Mouse (Mus musculus) E14TG2a.4 (cell line): ENCODE results near the gene Ston2.

Experiments
- H3K27me3 ChIP-seq: 2 replicates; pipeline ENCODE4 v1.6.1; 2014; ENCODE audit warnings: low read length, control low read depth; ENCODE audit not compliant: insufficient read depth
- H3K36me3 ChIP-seq: 2 replicates; pipeline ENCODE4 v1.6.1; 2014; ENCODE audit warnings: low read length, control low read depth; ENCODE audit not compliant: insufficient read depth
- H3K4me1 ChIP-seq: replicated peaks from 2 replicates; pipeline ENCODE4 v1.6.1; 2014; ENCODE audit warnings: low read depth, low read length, control low read depth
- H3K4me3 ChIP-seq: replicated peaks from 2 replicates; pipeline ENCODE4 v1.5.1; 2014; ENCODE audit warnings: mild to moderate bottlenecking, low read length
- H3K9me3 ChIP-seq: 2 replicates; pipeline ENCODE4 v1.6.1; 2014; ENCODE audit warnings: low read length, control low read depth
- CTCF ChIP-seq: conservative IDR thresholded peaks from 2 replicates; pipeline ENCODE4 v1.5.1; 2014; ENCODE audit warnings: low read length
- NANOG ChIP-seq: IDR thresholded peaks from 2 replicates; pipeline ENCODE4 v1.6.1; 2014; ENCODE audit warnings: borderline replicate concordance, low read length, mixed read lengths
- POU5F1 ChIP-seq: IDR thresholded peaks from 2 replicates; pipeline ENCODE4 v1.6.1; 2014; ENCODE audit warnings: low read length, borderline replicate concordance

Ston2 gene

DNA sequence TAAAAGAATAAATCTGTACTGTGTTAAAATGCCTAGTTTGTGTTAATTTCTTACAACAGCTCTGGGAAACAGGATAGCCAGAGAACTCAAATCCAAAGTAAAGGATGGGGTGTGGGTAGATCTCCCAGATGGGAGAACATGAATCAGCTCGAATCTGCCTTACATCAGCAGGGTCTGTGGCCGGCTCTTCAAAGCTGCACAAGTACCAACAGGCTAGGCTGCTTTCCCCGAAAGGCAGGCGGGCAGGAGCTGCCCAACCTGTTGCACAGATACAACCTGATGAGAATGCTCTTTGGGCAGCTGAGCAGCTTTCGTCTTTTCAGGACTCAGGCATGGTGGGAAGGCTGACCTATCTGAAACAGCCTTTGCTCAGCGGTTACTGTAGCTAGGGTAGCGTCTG lies 94.6 kb downstream of the Ston2 start:
- Histone ChIP-seq H3K9me3 (no peaks in the 10 kb centered on the region), H3K27me3 (no peaks in the 10 kb centered on the region), H3K36me3 (no peaks in the 10 kb centered on the region), H3K4me1 (peaks cover 16% of the 10 kb centered on the region), H3K4me3 (no peak overlapping the region)
- no peak for TF ChIP-seq POU5F1
- TF ChIP-seq NANOG: no peak
- no peak for TF ChIP-seq CTCF

DNA sequence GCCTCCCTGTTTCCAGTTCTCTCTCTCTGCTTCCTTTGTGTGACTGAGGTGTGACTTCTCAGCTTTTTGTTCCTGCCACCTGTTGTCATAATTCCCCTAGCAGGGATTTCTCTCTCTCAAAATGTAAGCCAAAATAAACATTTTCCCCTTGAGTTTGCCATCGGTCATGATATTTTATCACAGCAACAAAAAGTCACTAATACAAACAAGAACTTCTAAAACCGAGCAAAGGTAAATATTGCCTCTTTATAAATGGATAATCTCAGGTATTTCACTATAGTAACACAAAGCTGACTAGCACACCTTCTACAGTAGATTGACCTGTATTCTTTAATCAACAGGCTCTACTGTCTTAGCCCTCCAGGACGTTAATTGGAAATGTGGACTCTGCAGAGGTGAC lies 95.2 kb downstream of the Ston2 start:
- H3K27me3 ChIP-seq: no peaks in the 10 kb centered on the region
- H3K4me3 ChIP-seq: no peak overlapping the region
- peaks cover 13% of the 10 kb centered on the region for H3K4me1 ChIP-seq
- TF ChIP-seq CTCF (no peak), POU5F1 (no peak), NANOG (no peak)
- H3K9me3 ChIP-seq: no peaks in the 10 kb centered on the region
- no peaks in the 10 kb centered on the region for H3K36me3 ChIP-seq

DNA sequence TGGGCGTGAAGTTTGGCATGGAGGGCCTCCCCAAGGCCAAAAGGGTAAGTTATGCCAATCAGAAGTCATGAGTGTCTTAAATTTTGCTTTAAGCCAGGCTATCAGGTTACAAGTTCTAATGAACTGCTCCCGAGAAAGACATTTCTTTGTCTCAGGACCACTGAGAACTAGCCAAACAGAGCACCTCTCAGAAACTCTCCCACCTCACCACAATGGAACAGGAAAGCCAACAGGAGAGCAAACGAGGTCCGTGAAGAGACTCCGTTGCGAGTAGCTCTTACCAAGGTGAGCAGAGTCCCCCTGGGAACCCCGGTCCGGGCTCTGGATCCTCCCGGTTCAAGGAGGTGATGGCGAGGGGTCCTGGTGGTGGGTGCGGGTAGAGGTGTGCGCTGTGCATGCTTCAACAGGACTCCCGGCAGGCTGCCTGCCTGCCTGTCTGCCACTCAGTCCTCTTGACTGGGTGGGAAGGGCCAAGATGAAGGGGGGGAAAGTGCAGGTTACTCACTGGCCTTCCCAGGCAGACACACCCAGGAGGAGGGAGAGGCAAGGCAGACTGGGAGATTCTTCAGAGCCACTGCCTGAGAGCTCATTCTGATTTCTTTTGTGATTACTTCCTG lies 102.4 kb downstream of the Ston2 start:
- Histone ChIP-seq H3K27me3 (no peaks in the 10 kb centered on the region), H3K9me3 (no peaks in the 10 kb centered on the region)

DNA sequence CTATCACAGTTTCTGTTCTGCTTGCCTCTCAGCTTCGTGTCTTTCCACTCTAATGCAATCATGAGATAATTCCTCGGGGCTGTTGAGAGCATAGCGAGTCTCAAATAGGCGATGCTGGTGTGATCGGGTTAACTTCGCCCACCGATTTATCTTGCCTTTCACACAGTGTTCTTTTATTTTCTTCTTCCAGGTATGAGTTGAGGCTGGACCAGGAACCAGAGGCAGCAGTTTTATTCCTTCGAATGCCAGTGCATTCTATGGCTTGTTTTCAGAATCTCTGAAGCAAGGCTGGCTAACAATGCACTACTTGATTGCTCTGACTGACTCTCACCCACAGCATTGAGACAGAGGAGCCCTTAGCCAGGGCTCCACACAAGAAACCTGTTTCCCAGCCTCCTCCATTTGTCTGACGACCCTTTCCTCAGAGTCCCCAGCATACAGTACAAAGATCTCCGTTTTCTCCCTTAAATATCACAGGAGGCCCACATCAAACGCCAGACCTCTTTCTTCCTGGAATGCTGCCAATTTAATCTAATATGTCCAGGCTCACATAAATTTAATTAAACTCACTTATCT lies 103.3 kb downstream of the Ston2 start:
- H3K4me3 ChIP-seq: peak overlapping the region; percentile 82
- peaks cover 36% of the 10 kb centered on the region for H3K36me3 ChIP-seq
- peaks cover 73% of the 10 kb centered on the region for H3K4me1 ChIP-seq
- no peaks in the 10 kb centered on the region for H3K27me3 ChIP-seq
- TF ChIP-seq CTCF: no peak
- no peak for TF ChIP-seq NANOG
- no peaks in the 10 kb centered on the region for H3K9me3 ChIP-seq

More for the DNA sequence above, 102.4 kb downstream of the Ston2 start:
- H3K36me3 ChIP-seq: peaks cover 27% of the 10 kb centered on the region
- H3K4me1 ChIP-seq: peaks cover 67% of the 10 kb centered on the region
- TF ChIP-seq CTCF (no peak), NANOG (peak; percentile 43; the same call in 1 of the 2 replicates), POU5F1 (no peak)
- H3K4me3 ChIP-seq: peak overlapping the region; percentile 82

GRCm38 (mm10) chr12:91684101-91684839 lies 103.9 kb downstream of the Ston2 start:
- H3K4me1 ChIP-seq: peaks cover 79% of the 10 kb centered on the region
- no peaks in the 10 kb centered on the region for H3K27me3 ChIP-seq
- H3K4me3 ChIP-seq: peak overlapping the region; percentile 82
- H3K36me3 ChIP-seq: peaks cover 42% of the 10 kb centered on the region
- TF ChIP-seq CTCF (no peak), NANOG (no peak), POU5F1 (no peak)
- no peaks in the 10 kb centered on the region for H3K9me3 ChIP-seq

DNA sequence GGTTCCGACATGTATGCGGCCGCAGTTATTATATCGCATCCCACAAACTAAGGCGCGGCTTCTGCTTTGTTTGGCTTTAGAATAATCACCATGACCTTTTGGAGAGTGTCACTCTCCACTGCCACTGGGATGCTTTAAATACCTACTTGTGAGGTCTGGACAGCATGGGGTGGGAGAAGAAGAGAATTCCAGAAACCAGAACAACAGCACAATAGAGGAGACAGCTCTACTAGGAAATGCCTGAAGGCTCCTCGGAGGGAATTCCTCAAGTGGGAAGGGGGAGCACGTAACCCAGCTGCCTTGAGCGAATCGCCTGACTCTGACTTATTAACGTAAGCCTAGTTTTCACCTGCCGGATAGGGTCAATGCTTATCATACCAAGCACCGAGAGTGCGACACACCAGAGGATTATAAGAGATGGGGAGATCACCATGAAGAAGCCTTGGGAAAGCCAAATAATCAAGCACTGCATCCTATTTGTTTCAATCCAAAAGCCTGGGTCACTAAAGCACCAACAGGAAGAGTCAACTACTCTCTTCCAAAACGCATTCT lies 104.6 kb downstream of the Ston2 start:
- peaks cover 47% of the 10 kb centered on the region for H3K36me3 ChIP-seq
- peak overlapping the region; percentile 82 for H3K4me3 ChIP-seq
- no peaks in the 10 kb centered on the region for H3K9me3 ChIP-seq
- H3K27me3 ChIP-seq: no peaks in the 10 kb centered on the region
- no peak for TF ChIP-seq CTCF
- TF ChIP-seq NANOG: peak; percentile 51; the same call in 1 of the 2 replicates
- peaks cover 85% of the 10 kb centered on the region for H3K4me1 ChIP-seq

DNA sequence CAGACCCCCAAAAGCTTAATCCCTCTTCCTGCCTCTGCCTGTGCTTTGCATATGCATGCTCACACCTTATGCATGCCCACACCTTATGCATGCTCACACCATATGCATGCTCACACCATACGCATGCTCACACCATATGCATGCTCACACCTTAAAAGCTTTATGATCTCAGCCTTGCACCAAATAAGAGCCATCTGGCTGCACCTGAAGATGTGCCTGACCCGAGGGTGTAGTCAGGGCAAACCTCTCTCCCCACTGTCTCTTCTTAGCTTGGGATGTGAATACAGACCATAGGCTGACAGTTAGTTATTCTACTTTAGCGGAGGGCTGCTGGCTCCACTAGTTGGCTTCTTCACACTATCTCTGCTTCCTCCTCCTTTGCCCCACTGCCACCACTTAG lies 105.1 kb downstream of the Ston2 start:
- Histone ChIP-seq H3K27me3 (no peaks in the 10 kb centered on the region), H3K9me3 (no peaks in the 10 kb centered on the region), H3K4me1 (peaks cover 85% of the 10 kb centered on the region), H3K36me3 (peaks cover 51% of the 10 kb centered on the region), H3K4me3 (peak overlapping the region; percentile 82)
- TF ChIP-seq CTCF: no peak
- no peak for TF ChIP-seq POU5F1
- no peak for TF ChIP-seq NANOG

- no peaks in the 10 kb centered on the region for H3K27me3 ChIP-seq
- peaks cover 75% of the 10 kb centered on the region for H3K36me3 ChIP-seq
- no peaks in the 10 kb centered on the region for H3K9me3 ChIP-seq
- no peak overlapping the region for H3K4me3 ChIP-seq
- no peak for TF ChIP-seq NANOG
- TF ChIP-seq CTCF: no peak
- TF ChIP-seq POU5F1: no peak
- H3K4me1 ChIP-seq: peaks cover 73% of the 10 kb centered on the region
Measured at GRCm38 (mm10) chr12:91679320-91680064, 108.7 kb downstream of the Ston2 start.
